Mouse (Mus musculus): Measurements from ENCODE around the gene Olfr811.

The Olfr811 gene

DNA sequence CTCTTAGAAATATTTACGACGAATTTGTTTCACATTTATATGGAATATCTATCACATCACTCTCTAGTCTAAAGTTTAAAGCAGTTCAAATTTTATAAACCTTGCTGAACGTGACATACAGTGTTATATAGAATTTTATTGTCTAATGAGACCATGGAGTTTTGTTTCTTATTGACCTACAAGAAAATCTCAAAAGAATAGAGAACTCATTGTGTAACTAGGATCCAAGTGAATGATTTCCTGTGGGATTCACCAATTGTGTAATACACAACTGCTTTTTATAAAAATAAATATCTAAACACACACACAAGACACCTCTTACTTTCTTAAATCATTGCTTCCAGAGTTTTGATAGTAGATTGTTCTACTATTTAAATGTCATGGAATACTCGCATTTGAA, at the start of gene Olfr811:
TSS of gene Olfr811 (minus strand) at position 101 of the 400 bp plus-strand sequence.
- no peak for DNase-seq

GRCm38 (mm10) chr10:129847343-129847742, 43.1 kb upstream of the Olfr811 start:
- no peak for DNase-seq

DNA sequence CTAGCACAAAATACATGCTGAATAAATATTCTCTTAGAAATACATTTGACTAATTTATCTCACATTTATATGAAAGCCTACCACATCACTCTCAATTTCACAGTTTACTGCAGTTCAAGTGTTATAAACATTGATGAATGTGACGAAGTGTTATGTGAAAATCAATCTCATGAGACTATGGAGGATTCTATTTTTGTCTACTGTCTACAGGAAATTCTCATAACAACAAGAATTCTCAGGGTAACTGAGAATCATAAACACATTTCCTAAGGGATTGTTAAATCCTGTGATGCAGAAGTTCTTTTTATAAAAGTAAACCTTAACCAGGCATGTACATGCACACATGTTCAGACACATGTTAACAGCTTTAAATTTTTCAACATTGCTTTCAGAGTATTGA, 41.8 kb upstream of the Olfr811 start, which contains the start of gene Olfr812:
TSS of gene Olfr812 (minus strand) at position 101 of the 400 bp plus-strand sequence.
- DNase-seq: no peak

- DNase-seq: no peak
Observed at GRCm38 (mm10) chr10:129794817-129795216, 9.4 kb downstream of the Olfr811 start, which contains the start of gene Olfr810. Gene Olfr810, minus strand, starts transcription at chr10:129794917.

- no peak for DNase-seq
Observed at GRCm38 (mm10) chr10:129778123-129778522, 26.1 kb downstream of the Olfr811 start.

GRCm38 (mm10) chr10:129774338-129774737, 29.9 kb downstream of the Olfr811 start, which contains the start of gene Olfr809:
Gene Olfr809, plus strand, starts transcription at chr10:129774638.
- no peak for DNase-seq

- no peak for DNase-seq
Observed at GRCm38 (mm10) chr10:129765182-129765581, 39.0 kb downstream of the Olfr811 start, which contains the start of gene Olfr808. Gene Olfr808, plus strand, starts transcription at chr10:129765482.

GRCm38 (mm10) chr10:129757693-129758092, 46.5 kb downstream of the Olfr811 start, which contains the start of gene Olfr807:
Gene Olfr807, minus strand, starts transcription at chr10:129757793.
- DNase-seq: no peak
